Mouse (Mus musculus) limb, embryonic 14.5 days (tissue): ENCODE measurements around the gene BC017158. TPM values are rescaled to one million over a fixed set of nuclear protein-coding genes. Genes with fewer than 3 reads are reported as not detected.

Experiments used
- ATAC-seq: fragments of 200-750 bp; cut with Nextera tagmentation; 2 replicates; pipeline ENCODE4 v1.8.0; 2017; ENCODE audit warnings: low read depth, moderate number of reproducible peaks, moderate TSS enrichment; ENCODE audit not compliant: low FRiP score
- DNase-seq: peaks from one replicate; pipeline ENCODE4 v3.0.0-alpha.2; 2015; ENCODE audit warnings: low spot score
- H3K27ac ChIP-seq: fragments of 300-500 bp; sonication (generic); replicated peaks from 2 replicates; pipeline ENCODE4 v1.5.1; 2014; ENCODE audit warnings: low read depth, mild to moderate bottlenecking, low read length, moderate library complexity, mixed read lengths
- H3K27me3 ChIP-seq: fragments of 300-500 bp; sonication (generic); 2 replicates; pipeline ENCODE4 v1.6.1; 2014; ENCODE audit warnings: low read length, mixed read lengths; ENCODE audit not compliant: control insufficient read depth, insufficient read depth
- H3K36me3 ChIP-seq: fragments of 300-500 bp; sonication (generic); 2 replicates; pipeline ENCODE4 v1.6.1; 2014; ENCODE audit warnings: mild to moderate bottlenecking, low read length, moderate library complexity, mixed read lengths; ENCODE audit not compliant: control insufficient read depth, insufficient read depth
- H3K4me1 ChIP-seq: fragments of 300-500 bp; sonication (generic); 2 replicates; pipeline ENCODE4 v1.6.1; 2014; ENCODE audit warnings: antibody characterized with exemption, low read length, mixed read lengths; ENCODE audit not compliant: control insufficient read depth, insufficient read depth
- H3K4me2 ChIP-seq: fragments of 300-500 bp; sonication (generic); replicated peaks from 2 replicates; pipeline ENCODE4 v1.6.1; 2014; ENCODE audit warnings: low read depth, mild to moderate bottlenecking, low read length, moderate library complexity; ENCODE audit not compliant: severe bottlenecking
- H3K4me3 ChIP-seq: fragments of 300-500 bp; sonication (generic); replicated peaks from 2 replicates; pipeline ENCODE4 v1.5.1; 2014; ENCODE audit warnings: low read length
- H3K9ac ChIP-seq: fragments of 300-500 bp; sonication (generic); 2 replicates; pipeline ENCODE4 v1.6.1; 2014; ENCODE audit warnings: mild to moderate bottlenecking, low read depth, low read length, moderate library complexity; ENCODE audit not compliant: severe bottlenecking
- H3K9me3 ChIP-seq: fragments of 300-500 bp; sonication (generic); 2 replicates; pipeline ENCODE4 v1.6.1; 2016; ENCODE audit warnings: low read length; ENCODE audit not compliant: control insufficient read depth
- POLR2A ChIP-seq: fragments of 200-500 bp; IDR thresholded peaks from 2 replicates; pipeline ENCODE4 v1.8.0; 2012; ENCODE audit warnings: inconsistent platforms, mild to moderate bottlenecking, moderate library complexity, borderline replicate concordance; ENCODE audit not compliant: insufficient read depth, insufficient read length; ENCODE audit errors: extremely low read depth
- WGBS: fragments of 180-500 bp; shearing (Covaris S2); extraction: QIAGEN DNeasy Blood & Tissue Kit; methylation state at CpG from one replicate; pipeline ENCODE4 v1.1.7; 2014; 5-methylcytosine and 5-hydroxymethylcytosine counted together
- polyA plus RNA-seq, 2 experiments: library from polyadenylated mRNA; depleted of rRNA in 1 of 2; stranded (reverse) in 1 of 2; unstranded in 1 of 2; fragments of >200 nt; fragmentation: Nextera tagmentation in 1 of 2; extraction: Ambion mirVana in 1 of 2; gene quantifications; 2 replicates each; pipeline versions ENCODE4 v1.2.1 to v1.2.3; 2012 to 2014

Gene BC017158
- polyA plus RNA-seq, 2 experiments: 28.5 to 46.1 TPM

GRCm38 (mm10) chr7:128240131-128240784, 57.7 kb downstream of the BC017158 start:
- no peak overlapping the region for H3K4me3 ChIP-seq
- H3K4me2 ChIP-seq: no peak overlapping the region
- no peak overlapping the region for H3K9ac ChIP-seq
- ATAC-seq: no peak
- H3K9me3 ChIP-seq: no peaks in the 10 kb centered on the region
- no peak for DNase-seq
- WGBS: 93% methylated on average over 23 of the region's 27 CpGs
- H3K27me3 ChIP-seq: no peaks in the 10 kb centered on the region
- H3K27ac ChIP-seq: no peak overlapping the region
- peaks cover 43% of the 10 kb centered on the region for H3K36me3 ChIP-seq
- TF ChIP-seq POLR2A: no peak
- H3K4me1 ChIP-seq: peaks cover 13% of the 10 kb centered on the region

DNA sequence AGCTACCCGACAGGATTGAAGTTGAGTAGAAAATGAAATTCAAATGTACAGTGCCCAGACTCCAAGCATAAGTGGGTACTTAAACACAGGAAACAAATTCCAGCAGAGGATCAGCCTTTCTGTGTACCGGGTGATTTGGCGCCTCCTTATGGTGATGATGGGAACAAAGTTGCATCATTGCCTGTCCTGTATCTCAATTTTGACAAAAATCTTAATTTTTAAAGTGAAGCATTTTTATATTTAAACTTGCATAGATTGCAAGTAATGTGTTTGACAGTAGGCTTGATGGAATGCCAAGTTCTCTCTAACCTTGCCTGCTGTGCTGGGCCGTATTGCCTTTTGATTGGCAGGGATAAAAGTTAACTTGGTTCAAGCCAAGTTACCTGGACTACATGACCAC, 59.0 kb downstream of the BC017158 start:
- Histone ChIP-seq H3K4me1 (peaks cover 13% of the 10 kb centered on the region), H3K36me3 (peaks cover 32% of the 10 kb centered on the region), H3K27ac (peak overlapping the region; percentile 87), H3K4me2 (peak overlapping the region; percentile 72), H3K9me3 (no peaks in the 10 kb centered on the region), H3K4me3 (peak overlapping the region; percentile 74), H3K27me3 (no peaks in the 10 kb centered on the region), H3K9ac (peak overlapping the region; percentile 84; the same call in 1 of the 2 replicates)
- no peak for TF ChIP-seq POLR2A
- DNase-seq: peak; percentile 60
- ATAC-seq: no peak
- WGBS: 32% methylated on average over 4 of the region's 4 CpGs

- peak within 1 kb of the TSS; percentile 72 for H3K4me2 ChIP-seq
- peaks cover 13% of the 10 kb centered on the region for H3K4me1 ChIP-seq
- peaks cover 28% of the 10 kb centered on the region for H3K36me3 ChIP-seq
- no peaks in the 10 kb centered on the region for H3K27me3 ChIP-seq
- WGBS: under 1% methylated on average over 45 of the region's 72 CpGs
- H3K9ac ChIP-seq: peak within 1 kb of the TSS; percentile 84
- peak; percentile 76; the same call in 1 of the 2 replicates for TF ChIP-seq POLR2A
- peak; percentile 92 for ATAC-seq
- no peaks in the 10 kb centered on the region for H3K9me3 ChIP-seq
- H3K27ac ChIP-seq: peak within 1 kb of the TSS; percentile 98
- peak within 1 kb of the TSS; percentile 74 for H3K4me3 ChIP-seq
- peak; percentile 100 for DNase-seq
These were observed 59.8 kb downstream of the BC017158 start, which contains the start of gene 9130023H24Rik for GRCm38 (mm10) chr7:128237927-128238778. Gene 9130023H24Rik (minus strand): TSS chr7:128238031.

GRCm38 (mm10) chr7:128237593-128237926, 60.4 kb downstream of the BC017158 start:
- under 1% methylated on average over 25 of the region's 25 CpGs for WGBS
- peaks cover 22% of the 10 kb centered on the region for H3K36me3 ChIP-seq
- no peak for ATAC-seq

DNA sequence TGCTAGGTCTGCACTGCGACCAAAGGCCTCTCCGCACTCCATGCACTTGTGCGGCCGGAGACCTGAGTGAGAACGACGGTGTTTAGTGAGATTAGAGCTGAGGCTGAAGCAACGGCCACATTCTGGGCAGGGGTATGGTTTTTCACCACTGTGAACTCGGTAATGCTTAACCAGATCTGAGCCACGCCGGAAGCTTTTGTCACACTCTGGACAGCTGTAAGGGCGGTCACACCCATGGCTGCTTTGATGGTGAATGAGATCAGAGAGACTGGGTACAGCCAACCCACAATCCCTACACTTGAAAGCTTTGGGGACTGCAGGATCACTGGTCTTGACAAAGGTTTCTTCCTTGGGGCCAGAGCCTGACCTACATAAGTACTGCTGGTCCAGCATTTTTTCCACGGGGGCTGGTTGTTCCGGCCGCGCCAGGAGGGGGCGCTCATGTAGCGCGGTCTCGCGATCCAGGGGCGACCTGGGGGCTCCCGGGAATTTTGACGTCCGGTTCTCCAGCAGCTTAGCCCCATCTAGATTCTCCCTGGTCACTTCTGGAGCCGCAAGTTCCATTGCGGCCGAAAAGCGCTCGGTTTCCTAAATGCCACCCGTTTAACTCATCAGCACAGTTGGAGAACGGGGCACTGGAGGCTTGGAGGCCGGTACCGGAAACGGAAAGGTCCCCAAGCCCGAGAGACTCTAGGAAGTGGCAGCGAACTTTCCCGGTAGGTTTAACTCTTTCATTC, 60.9 kb downstream of the BC017158 start, which contains the start of gene Armc5:
Armc5 (plus strand) TSS at position 487 of the 737 bp plus-strand sequence.
- Histone ChIP-seq H3K27me3 (no peaks in the 10 kb centered on the region), H3K36me3 (peaks cover 17% of the 10 kb centered on the region), H3K4me1 (peaks cover 13% of the 10 kb centered on the region), H3K4me2 (peak within 1 kb of the TSS; percentile 69), H3K9ac (peak within 1 kb of the TSS; percentile 84), H3K4me3 (peak within 1 kb of the TSS; percentile 74), H3K9me3 (no peaks in the 10 kb centered on the region), H3K27ac (peak within 1 kb of the TSS; percentile 98)
- DNase-seq (peak; percentile 83), ATAC-seq (peak; percentile 23; the same call in 1 of the 2 replicates)
- 26% methylated on average over 37 of the region's 37 CpGs for WGBS
- TF ChIP-seq POLR2A: no peak

More at GRCm38 (mm10) chr7:128237593-128237926, 60.4 kb downstream of the BC017158 start:
- peak overlapping the region; percentile 98 for H3K27ac ChIP-seq
- H3K9me3 ChIP-seq: no peaks in the 10 kb centered on the region
- H3K4me1 ChIP-seq: peaks cover 13% of the 10 kb centered on the region
- no peaks in the 10 kb centered on the region for H3K27me3 ChIP-seq
- H3K4me2 ChIP-seq: peak overlapping the region; percentile 69
- peak overlapping the region; percentile 74 for H3K4me3 ChIP-seq
- DNase-seq: no peak
- TF ChIP-seq POLR2A: no peak
- peak overlapping the region; percentile 84 for H3K9ac ChIP-seq
